Mouse (Mus musculus): ENCODE measurements around the gene Dram2. TPM values are rescaled to one million over a fixed set of nuclear protein-coding genes. Genes with fewer than 3 reads are reported as not detected.

Dram2 gene
- 47.5 TPM for polyA plus RNA-seq (2017; shearing (Covaris generic))

DNA sequence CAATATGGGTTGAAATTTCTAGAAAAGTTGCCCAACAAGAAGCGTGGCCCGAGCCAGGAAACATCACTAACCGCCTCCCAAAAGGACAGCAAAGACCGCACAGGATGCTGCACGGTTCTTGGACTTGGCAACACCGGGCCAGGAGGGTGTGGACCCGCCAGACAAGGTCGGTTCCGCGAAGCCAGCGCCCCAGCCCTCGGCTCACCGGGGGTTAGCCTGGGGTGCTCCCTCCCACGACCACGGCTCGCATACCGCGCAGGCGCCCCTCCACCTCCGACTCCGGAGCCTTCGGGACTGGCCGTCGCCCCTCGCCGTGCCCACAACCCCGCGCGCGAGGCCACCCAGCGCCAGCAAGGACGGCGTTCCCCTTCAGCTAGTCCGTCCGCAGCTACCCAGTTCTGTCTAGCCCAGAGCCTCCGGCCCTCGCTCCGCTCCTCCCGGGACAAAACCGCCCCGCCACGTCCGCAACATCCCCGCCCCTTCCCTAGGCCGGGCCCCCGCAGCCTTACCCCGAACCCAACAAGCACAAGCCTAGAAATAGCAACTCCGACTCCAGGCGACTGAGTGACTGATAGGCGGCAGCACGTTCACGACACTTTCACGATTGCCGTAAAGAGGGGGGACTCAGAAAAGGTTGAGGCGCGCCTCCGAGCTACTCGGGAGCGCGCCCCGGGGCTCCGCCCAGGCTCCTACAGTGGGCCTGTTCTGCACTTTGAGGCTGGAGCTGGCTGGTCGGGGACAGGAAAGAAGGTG, at the start of gene Dram2, which contains the start of gene Cept1:
Gene Dram2 (plus strand): TSS at position 628 of the 753 bp plus-strand sequence.
Gene Cept1 (minus strand): TSS at position 632 of the 753 bp plus-strand sequence.

Other genes with a start within 250 kb of the Dram2 start
- not detected for gene Chil6, start 141.6 kb upstream of the Dram2 start, polyA plus RNA-seq (2017; shearing (Covaris generic))
- 164 TPM for gene Dennd2d, start 65.4 kb upstream of the Dram2 start, polyA plus RNA-seq (2017; shearing (Covaris generic))
- 112 TPM for gene Cept1, start within 50 bp of the Dram2 start, polyA plus RNA-seq (2017; shearing (Covaris generic))
- gene Lrif1, start 137.2 kb downstream of the Dram2 start, polyA plus RNA-seq (2017; shearing (Covaris generic)) = 42.1 TPM
- 1,136 TPM for gene Cd53, start 242.4 kb downstream of the Dram2 start, polyA plus RNA-seq (2017; shearing (Covaris generic))